21 mouse cellular contexts compared by ENCODE assay signal in the genomic region with DNA sequence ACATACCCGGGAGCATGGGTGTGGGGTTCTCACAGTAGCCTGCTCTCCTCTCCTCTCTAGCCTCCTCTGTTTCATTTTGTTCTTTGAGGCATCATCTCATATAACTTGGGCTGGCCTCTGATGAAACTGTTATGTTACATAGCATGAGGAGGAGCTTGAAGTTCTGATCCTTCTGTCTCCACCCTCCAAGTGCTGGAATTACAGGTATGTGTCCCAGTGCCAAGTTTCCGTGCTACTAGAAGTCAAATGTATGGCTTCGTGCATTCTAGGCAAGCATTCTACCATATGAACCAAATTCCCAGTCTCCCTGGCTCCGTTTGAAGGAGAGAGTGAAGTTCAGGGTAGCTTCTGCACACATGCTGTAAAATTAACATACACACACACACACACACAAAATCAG.
"Had no signal": no experiment of that assay in that cellular context is flagged by ENCODE, and none has a peak within 500 bp of the region (broad histone marks: within the 10 kb centered on the region; RNA-seq: fewer than 3 reads in every experiment).

No protein-coding gene starts in this region.

- H3K27ac ChIP-seq: kidney, embryonic 15.5 days; left cerebral cortex, adult 2 months; limb, embryonic 13.5 days; liver, embryonic 13.5 days; midbrain, embryonic 10.5 days; midbrain, embryonic 13.5 days; neural tube, embryonic 13.5 days; stomach, embryonic 15.5 days had no signal

- H3K4me2 ChIP-seq: kidney, embryonic 15.5 days; limb, embryonic 13.5 days; liver, embryonic 13.5 days; lung, embryonic 14.5 days; midbrain, embryonic 13.5 days; neural tube, embryonic 13.5 days; stomach, embryonic 15.5 days had no signal

- H3K36me3 ChIP-seq: kidney, embryonic 15.5 days; limb, embryonic 13.5 days; liver, embryonic 13.5 days; midbrain, embryonic 10.5 days; midbrain, embryonic 13.5 days; neural tube, embryonic 13.5 days; stomach, embryonic 15.5 days had no signal

- H3K4me1 ChIP-seq: kidney, embryonic 15.5 days; liver, embryonic 13.5 days; megakaryocyte, embryonic 14.5 days; midbrain, embryonic 10.5 days; midbrain, embryonic 13.5 days; neural tube, embryonic 13.5 days; stomach, embryonic 15.5 days had no signal

- H3K9me3 ChIP-seq: kidney, embryonic 15.5 days; limb, embryonic 13.5 days; liver, embryonic 13.5 days; megakaryocyte, embryonic 14.5 days; midbrain, embryonic 13.5 days; neural tube, embryonic 13.5 days; stomach, embryonic 15.5 days had no signal

- ATAC-seq: midbrain, embryonic 13.5 days; midbrain, embryonic 16.5 days had no signal

- H3K9ac ChIP-seq: kidney, embryonic 15.5 days; limb, embryonic 13.5 days; liver, embryonic 13.5 days; lung, embryonic 14.5 days; midbrain, embryonic 13.5 days; neural tube, embryonic 13.5 days; stomach, embryonic 15.5 days had no signal

- H3K4me3 ChIP-seq: kidney, embryonic 15.5 days; left cerebral cortex, adult 2 months; limb, embryonic 13.5 days; liver, embryonic 13.5 days; megakaryocyte, embryonic 14.5 days; midbrain, embryonic 10.5 days; midbrain, embryonic 13.5 days; myocyte; neural tube, embryonic 13.5 days; stomach, embryonic 15.5 days had no signal

- H3K27me3 ChIP-seq: kidney, embryonic 15.5 days; limb, embryonic 13.5 days; liver, embryonic 13.5 days; megakaryocyte, embryonic 14.5 days; midbrain, embryonic 13.5 days; neural tube, embryonic 13.5 days; stomach, embryonic 15.5 days had no signal

- DNase-seq: kidney, postnatal 10 days; kidney, postnatal 36 days; layer of hippocampus, postnatal 36 days; liver, embryonic 13.5 days; lung, embryonic 14.5 days; lung, postnatal 10 days; lung, postnatal 36 days; retina, postnatal 1 day; right cerebral cortex, postnatal 25 days; spleen, adult 18-20 months; thymus, postnatal 25 days had no signal
